Mouse (Mus musculus) G1E (cell line): Measurements from ENCODE around the gene Zbtb21. TPM values are rescaled to one million over a fixed set of nuclear protein-coding genes. Genes with fewer than 3 reads are reported as not detected.

Source experiments
- ATAC-seq: 2 replicates; pipeline ENCODE4 v1.8.0; 2016; ENCODE audit warnings: mild to moderate bottlenecking; ENCODE audit not compliant: insufficient number of reproducible peaks, poor library complexity, low FRiP score, severe bottlenecking; ENCODE audit errors: extremely low read depth
- DNase-seq: peaks from one replicate; pipeline ENCODE4 v3.0.0; 2012; ENCODE audit warnings: low spot score
- H3K27me3 ChIP-seq: 2 replicates; pipeline ENCODE4 v1.6.1; 2012; ENCODE audit warnings: mild to moderate bottlenecking, low read length, inconsistent platforms; ENCODE audit not compliant: insufficient read depth
- H3K36me3 ChIP-seq: replicated peaks from 2 replicates; pipeline ENCODE3; 2012; ENCODE audit warnings: mild to moderate bottlenecking, inconsistent platforms
- H3K4me1 ChIP-seq: 2 replicates; pipeline ENCODE4 v1.6.1; 2012; ENCODE audit warnings: low read depth, low read length, inconsistent platforms, mixed read lengths; ENCODE audit not compliant: insufficient read depth
- H3K4me3 ChIP-seq: 2 replicates; pipeline ENCODE4 v1.5.1; 2012; ENCODE audit warnings: low read depth, mild to moderate bottlenecking, inconsistent platforms, low read length, moderate library complexity, mixed read lengths
- H3K9me3 ChIP-seq: replicated peaks from 2 replicates; pipeline ENCODE4 v1.6.1; 2012; ENCODE audit warnings: inconsistent platforms
- CTCF ChIP-seq: IDR thresholded peaks from 2 replicates; pipeline ENCODE4 v1.5.1; 2012; ENCODE audit warnings: low read depth, low read length, inconsistent platforms, mixed read lengths
- GATA1 ChIP-seq: IDR thresholded peaks from 2 replicates; pipeline ENCODE4 v1.6.1; 2012; ENCODE audit warnings: borderline replicate concordance, low read length, inconsistent platforms, mixed read lengths
- GATA2 ChIP-seq: IDR thresholded peaks from 2 replicates; pipeline ENCODE4 v1.6.1; 2012; ENCODE audit warnings: low read depth, low read length, inconsistent platforms, borderline replicate concordance
- POLR2AphosphoS5 ChIP-seq: IDR thresholded peaks from 2 replicates; pipeline ENCODE4 v1.6.1; 2012; ENCODE audit warnings: low read depth, low read length, inconsistent platforms; ENCODE audit not compliant: insufficient replicate concordance
- TAL1 ChIP-seq: conservative IDR thresholded peaks from 2 replicates; pipeline ENCODE4 v1.6.1; 2012; ENCODE audit warnings: low read depth, low read length, inconsistent platforms, mixed read lengths
- polyA plus RNA-seq: library from polyadenylated mRNA; stranded (reverse); fragments of >175 nt; gene quantifications from 2 replicates; pipeline ENCODE4 v1.2.3, GENCODE M21; 2012
- total RNA-seq, 2 experiments: library from RNA; stranded (forward) in 1 of 2; stranded (reverse) in 1 of 2; fragments of 200-1000 nt in 1 of 2; fragments of >200 nt in 1 of 2; fragmentation: Nextera tagmentation in 1 of 2; gene quantifications; 2 replicates each; pipeline ENCODE4 v1.2.3; 2014 to 2017

Zbtb21 gene
- total and polyA plus RNA-seq, 3 experiments, result 12.0 to 18.7 (median 14.9) TPM

- Histone ChIP-seq H3K36me3 (no peaks in the 10 kb centered on the region), H3K9me3 (no peaks in the 10 kb centered on the region), H3K4me3 (no peak overlapping the region), H3K27me3 (peaks cover 19% of the 10 kb centered on the region), H3K4me1 (no peaks in the 10 kb centered on the region)
- TF ChIP-seq CTCF, result no peak
- no peak for TF ChIP-seq TAL1
- no peak for TF ChIP-seq POLR2AphosphoS5
- TF ChIP-seq GATA2, result no peak
- no peak for TF ChIP-seq GATA1
- ATAC-seq (no peak), DNase-seq (no peak)
These were observed 22.2 kb upstream of the Zbtb21 start for GRCm38 (mm10) chr16:97984589-97984988.

- Histone ChIP-seq H3K4me1 (no peaks in the 10 kb centered on the region), H3K9me3 (no peaks in the 10 kb centered on the region), H3K27me3 (peaks cover 16% of the 10 kb centered on the region; the same call in 1 of the 2 replicates), H3K36me3 (no peaks in the 10 kb centered on the region), H3K4me3 (no peak overlapping the region)
- no peak for TF ChIP-seq GATA2
- TF ChIP-seq GATA1, result no peak
- no peak for TF ChIP-seq CTCF
- no peak for TF ChIP-seq TAL1
- DNase-seq (no peak), ATAC-seq (no peak)
These were observed 18.9 kb upstream of the Zbtb21 start for GRCm38 (mm10) chr16:97981362-97981761.

DNA sequence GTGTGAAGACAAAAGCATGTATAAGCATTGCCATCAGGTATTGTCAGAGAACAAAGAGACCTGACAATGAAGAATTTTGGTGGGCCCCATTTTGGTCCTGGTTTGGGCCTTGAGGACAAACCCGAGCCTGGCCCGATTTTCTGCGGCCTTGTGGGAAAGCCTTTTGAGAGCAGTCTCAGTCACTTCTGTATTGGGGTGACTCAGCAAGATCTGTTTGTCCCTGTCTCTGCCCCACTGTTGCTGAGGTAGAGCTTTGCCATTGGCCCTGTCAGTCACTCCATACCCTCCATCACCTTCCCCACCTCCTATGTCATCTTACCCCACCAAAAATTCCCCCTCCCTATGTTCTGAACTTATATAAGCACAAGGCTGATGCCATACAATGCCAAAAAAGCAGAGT lies 15.3 kb upstream of the Zbtb21 start:
- Histone ChIP-seq H3K4me1 (no peaks in the 10 kb centered on the region), H3K36me3 (no peaks in the 10 kb centered on the region), H3K9me3 (no peaks in the 10 kb centered on the region), H3K27me3 (peaks cover 13% of the 10 kb centered on the region; the same call in 1 of the 2 replicates), H3K4me3 (no peak overlapping the region)
- ATAC-seq (no peak), DNase-seq (no peak)
- TF ChIP-seq TAL1 (no peak), GATA2 (no peak), POLR2AphosphoS5 (no peak), GATA1 (no peak), CTCF (no peak)

GRCm38 (mm10) chr16:97977277-97977676 lies 14.9 kb upstream of the Zbtb21 start:
- H3K36me3 ChIP-seq, result no peaks in the 10 kb centered on the region
- H3K9me3 ChIP-seq, result no peaks in the 10 kb centered on the region
- no peak for DNase-seq
- TF ChIP-seq GATA1, result no peak
- TF ChIP-seq POLR2AphosphoS5, result no peak
- TF ChIP-seq TAL1, result no peak
- no peak for TF ChIP-seq GATA2
- no peak for ATAC-seq
- no peak overlapping the region for H3K4me3 ChIP-seq
- peaks cover 11% of the 10 kb centered on the region; the same call in 1 of the 2 replicates for H3K27me3 ChIP-seq
- no peaks in the 10 kb centered on the region for H3K4me1 ChIP-seq

DNA sequence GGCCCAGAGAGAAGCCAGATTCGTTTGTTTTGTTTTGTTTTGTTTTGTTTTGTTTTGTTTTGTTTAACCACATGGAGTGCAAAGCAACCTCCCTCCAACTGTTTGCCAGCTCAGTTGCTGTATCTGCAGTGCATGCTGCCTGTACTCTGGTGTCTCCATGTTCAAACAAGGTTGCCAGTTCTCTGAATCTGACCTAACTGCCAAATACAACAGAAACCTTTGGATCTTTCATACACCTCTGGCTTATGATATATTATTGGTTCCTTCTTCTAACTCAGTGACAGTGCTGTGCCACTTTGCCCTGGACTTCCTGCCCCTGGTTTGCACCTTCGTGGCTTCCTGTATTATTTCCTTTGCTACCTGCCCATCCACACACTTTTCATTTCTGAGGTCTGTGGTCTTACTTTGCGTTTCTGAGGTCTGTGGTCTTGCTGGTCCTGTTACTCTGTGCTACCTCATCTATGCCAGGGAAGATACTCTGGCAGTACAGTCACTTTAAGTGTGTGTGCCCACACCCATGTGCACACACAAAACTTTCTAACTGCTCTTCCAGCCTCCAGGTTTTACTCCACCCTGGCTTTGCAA lies 1.6 kb upstream of the Zbtb21 start:
- no peaks in the 10 kb centered on the region for H3K27me3 ChIP-seq
- no peak for ATAC-seq
- DNase-seq, result no peak
- no peak overlapping the region for H3K4me3 ChIP-seq
- TF ChIP-seq TAL1 (no peak), POLR2AphosphoS5 (no peak), CTCF (no peak), GATA1 (no peak), GATA2 (no peak)
- peaks cover 32% of the 10 kb centered on the region for H3K4me1 ChIP-seq
- H3K9me3 ChIP-seq, result no peaks in the 10 kb centered on the region
- peaks cover 6% of the 10 kb centered on the region for H3K36me3 ChIP-seq

DNA sequence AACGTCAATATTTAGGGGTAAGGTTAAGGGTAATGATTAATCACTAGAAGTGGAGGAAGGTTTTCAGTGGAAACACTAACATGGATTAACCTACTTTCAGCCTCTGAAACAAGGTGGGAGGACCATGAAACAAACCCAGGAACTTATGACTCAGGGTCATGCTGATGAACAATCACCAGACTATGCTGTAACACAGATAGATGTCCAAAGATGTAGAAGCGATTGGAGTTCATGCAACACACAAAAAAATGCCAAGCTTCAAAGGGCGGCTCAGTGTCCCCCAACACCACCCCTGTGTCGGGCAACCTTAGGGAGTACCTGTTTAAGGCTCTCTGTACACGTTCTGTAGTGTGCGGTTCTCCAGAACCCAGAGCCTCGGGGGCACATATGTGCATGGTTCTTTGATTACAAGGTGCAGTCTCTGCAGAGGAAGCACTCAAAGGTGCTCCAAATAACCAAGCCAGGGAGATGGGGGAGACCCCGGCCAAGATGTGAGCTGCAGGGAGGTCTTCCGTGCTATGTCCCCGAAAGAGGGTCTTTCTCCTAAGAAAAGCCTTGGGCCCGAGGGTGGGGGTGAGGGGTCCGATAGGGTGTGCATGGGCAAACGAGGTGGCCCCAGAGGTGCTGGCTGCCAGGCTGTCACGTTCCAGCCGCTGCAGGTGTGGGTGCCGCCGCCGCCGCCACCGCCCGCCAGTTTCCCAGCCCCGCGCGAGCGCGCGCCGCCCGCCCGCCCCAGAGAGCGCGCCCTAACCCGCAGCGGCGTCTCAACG lies 856 bp downstream of the Zbtb21 start:
- peaks cover 15% of the 10 kb centered on the region for H3K36me3 ChIP-seq
- no peaks in the 10 kb centered on the region for H3K27me3 ChIP-seq
- H3K4me1 ChIP-seq, result peaks cover 51% of the 10 kb centered on the region
- no peak for ATAC-seq
- no peaks in the 10 kb centered on the region for H3K9me3 ChIP-seq
- TF ChIP-seq POLR2AphosphoS5, result no peak
- no peak for TF ChIP-seq TAL1
- TF ChIP-seq GATA2, result no peak
- TF ChIP-seq CTCF, result no peak
- no peak for TF ChIP-seq GATA1
- no peak for DNase-seq
- H3K4me3 ChIP-seq, result peak overlapping the region; percentile 93
